Mouse (Mus musculus): Measurements from ENCODE around the gene 1810009A15Rik. TPM values are rescaled to one million over a fixed set of nuclear protein-coding genes. Genes with fewer than 3 reads are reported as not detected.
"Not testable (repeated sequence)": the region's sequence is repeated elsewhere in the genome, so short reads cannot be mapped to it uniquely, and the experiment has no call there.

The 1810009A15Rik gene
- polyA plus RNA-seq, 1 experiment from 2014 or later, result 93.3 TPM

DNA sequence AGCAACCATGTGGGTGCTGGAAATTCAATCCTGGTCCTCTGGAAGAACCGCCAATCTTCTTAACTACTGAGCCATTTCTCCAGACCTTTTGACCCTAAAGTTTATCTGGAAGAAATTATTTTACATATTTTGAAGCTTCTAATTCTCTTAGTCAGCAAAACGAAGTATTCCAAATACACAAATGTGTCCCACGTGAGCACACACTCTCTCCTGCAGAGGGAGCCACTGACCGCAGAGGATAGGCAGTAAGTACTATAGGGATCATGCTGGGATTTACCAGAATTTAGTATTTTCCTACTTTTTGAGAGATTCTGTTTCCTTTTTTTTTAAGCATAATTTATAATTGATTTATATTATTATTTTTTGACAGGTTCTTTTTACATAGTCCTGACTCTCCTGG, 31.0 kb upstream of the 1810009A15Rik start:
- DNase-seq, result peak; percentile 77
- Histone ChIP-seq H3K36me3 (ENCODE audit: insufficient read depth) (no peaks in the 10 kb centered on the region), H3K27ac (ENCODE audit: low read depth) (no peak overlapping the region), H3K9ac (no peak overlapping the region), H3K4me1 (ENCODE audit: insufficient read depth) (no peaks in the 10 kb centered on the region), H3K4me2 (no peak overlapping the region), H3K9me3 (ENCODE audit: low read depth, low read length) (no peaks in the 10 kb centered on the region), H3K27me3 (ENCODE audit: insufficient read depth, low read length) (no peaks in the 10 kb centered on the region), H3K4me3 (ENCODE audit: low read depth, low read length) (no peak overlapping the region)
- no peak for ATAC-seq (ENCODE audit: insufficient read depth)
- WGBS, result 36% methylated on average over 4 of the region's 4 CpGs
- peak; percentile 68 for TF ChIP-seq CTCF (IDR thresholded peaks at IDR 0.05; ENCODE audit: low read depth)

GRCm38 (mm10) chr19:8859018-8859417, 29.6 kb upstream of the 1810009A15Rik start:
- H3K9ac ChIP-seq, result no peak overlapping the region
- no peaks in the 10 kb centered on the region for H3K36me3 ChIP-seq (ENCODE audit: insufficient read depth)
- TF ChIP-seq CTCF (IDR thresholded peaks at IDR 0.05; ENCODE audit: low read depth), result peak; percentile 59; the same call in 1 of the 2 replicates
- WGBS, result 17% methylated on average over 1 of the region's 1 CpGs
- no peak overlapping the region for H3K4me3 ChIP-seq (ENCODE audit: low read depth, low read length)
- no peak overlapping the region for H3K4me2 ChIP-seq
- DNase-seq (peak; percentile 69), ATAC-seq (ENCODE audit: insufficient read depth) (no peak)
- H3K27me3 ChIP-seq (ENCODE audit: insufficient read depth, low read length), result no peaks in the 10 kb centered on the region
- H3K27ac ChIP-seq (ENCODE audit: low read depth), result no peak overlapping the region
- no peaks in the 10 kb centered on the region for H3K9me3 ChIP-seq (ENCODE audit: low read depth, low read length)
- no peaks in the 10 kb centered on the region for H3K4me1 ChIP-seq (ENCODE audit: insufficient read depth)

DNA sequence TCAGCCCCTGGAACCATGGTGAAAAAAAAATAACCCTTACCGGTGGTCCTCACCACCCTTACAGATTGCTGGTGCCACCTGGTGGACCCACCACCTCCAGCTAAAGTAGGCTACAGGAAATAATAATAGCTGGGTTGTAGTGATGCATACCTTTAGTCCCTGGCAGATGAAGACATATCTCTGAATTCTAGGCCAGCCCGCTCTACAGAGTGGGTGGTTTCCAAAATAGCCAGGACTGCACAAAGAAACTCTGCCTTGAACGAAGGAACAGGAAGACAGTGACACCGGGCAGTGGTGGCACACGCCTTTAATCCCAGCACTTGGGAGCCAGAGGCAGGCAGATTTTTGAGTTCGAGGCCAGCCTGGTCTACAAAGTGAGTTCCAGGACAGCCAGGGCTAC, 24.4 kb upstream of the 1810009A15Rik start:
- ATAC-seq (ENCODE audit: insufficient read depth) (no peak), DNase-seq (no peak)
- H3K4me2 ChIP-seq, result no peak overlapping the region
- 82% methylated on average over 6 of the region's 6 CpGs for WGBS
- H3K4me1 ChIP-seq (ENCODE audit: insufficient read depth), result no peaks in the 10 kb centered on the region
- H3K9me3 ChIP-seq (ENCODE audit: low read depth, low read length), result no peaks in the 10 kb centered on the region
- no peaks in the 10 kb centered on the region for H3K36me3 ChIP-seq (ENCODE audit: insufficient read depth)
- no peak for TF ChIP-seq CTCF (IDR thresholded peaks at IDR 0.05; ENCODE audit: low read depth)
- no peaks in the 10 kb centered on the region for H3K27me3 ChIP-seq (ENCODE audit: insufficient read depth, low read length)
- no peak overlapping the region for H3K27ac ChIP-seq (ENCODE audit: low read depth)
- no peak overlapping the region for H3K4me3 ChIP-seq (ENCODE audit: low read depth, low read length)
- H3K9ac ChIP-seq, result no peak overlapping the region

GRCm38 (mm10) chr19:8870381-8870780, 18.3 kb upstream of the 1810009A15Rik start:
- WGBS, result 78% methylated on average over 3 of the region's 3 CpGs
- H3K27ac ChIP-seq (ENCODE audit: low read depth), result not testable (repeated sequence)

DNA sequence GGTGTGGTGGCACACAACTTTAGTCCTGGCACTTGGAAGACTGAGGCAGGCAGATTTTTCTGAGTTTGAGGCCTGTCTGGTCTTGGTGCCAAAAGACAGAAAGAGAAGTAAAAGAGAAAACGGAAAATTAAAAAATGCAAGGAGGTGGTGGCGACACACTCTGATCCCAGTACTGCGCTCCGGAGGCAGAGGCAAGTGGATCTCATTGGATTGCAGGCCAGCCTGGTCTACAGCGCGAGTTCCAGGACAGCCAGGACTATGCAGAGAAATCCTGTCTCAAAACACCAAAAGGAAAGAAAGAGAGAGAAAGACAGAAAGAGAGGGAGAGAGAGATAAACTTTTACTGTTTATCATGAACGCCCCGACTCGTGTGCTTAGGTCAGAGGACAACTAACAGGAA, 17.8 kb upstream of the 1810009A15Rik start:
- ATAC-seq (ENCODE audit: insufficient read depth), result peak; percentile 52; the same call in 1 of the 2 replicates
- 36% methylated on average over 9 of the region's 9 CpGs for WGBS
- H3K4me3 ChIP-seq (ENCODE audit: low read depth, low read length), result peak overlapping the region; percentile 98

More at GRCm38 (mm10) chr19:8870381-8870780, 18.3 kb upstream of the 1810009A15Rik start:
- Histone ChIP-seq H3K9ac (peak overlapping the region; percentile 94; the same call in 1 of the 2 replicates), H3K36me3 (ENCODE audit: insufficient read depth) (peaks cover 21% of the 10 kb centered on the region), H3K4me3 (ENCODE audit: low read depth, low read length) (peak overlapping the region; percentile 98; the same call in 1 of the 2 replicates), H3K4me2 (peak overlapping the region; percentile 93)
- H3K27me3 ChIP-seq (ENCODE audit: insufficient read depth, low read length); H3K9me3 ChIP-seq (ENCODE audit: low read depth, low read length); H3K4me1 ChIP-seq (ENCODE audit: insufficient read depth); ATAC-seq (ENCODE audit: insufficient read depth); DNase-seq: not testable (repeated sequence)

DNA sequence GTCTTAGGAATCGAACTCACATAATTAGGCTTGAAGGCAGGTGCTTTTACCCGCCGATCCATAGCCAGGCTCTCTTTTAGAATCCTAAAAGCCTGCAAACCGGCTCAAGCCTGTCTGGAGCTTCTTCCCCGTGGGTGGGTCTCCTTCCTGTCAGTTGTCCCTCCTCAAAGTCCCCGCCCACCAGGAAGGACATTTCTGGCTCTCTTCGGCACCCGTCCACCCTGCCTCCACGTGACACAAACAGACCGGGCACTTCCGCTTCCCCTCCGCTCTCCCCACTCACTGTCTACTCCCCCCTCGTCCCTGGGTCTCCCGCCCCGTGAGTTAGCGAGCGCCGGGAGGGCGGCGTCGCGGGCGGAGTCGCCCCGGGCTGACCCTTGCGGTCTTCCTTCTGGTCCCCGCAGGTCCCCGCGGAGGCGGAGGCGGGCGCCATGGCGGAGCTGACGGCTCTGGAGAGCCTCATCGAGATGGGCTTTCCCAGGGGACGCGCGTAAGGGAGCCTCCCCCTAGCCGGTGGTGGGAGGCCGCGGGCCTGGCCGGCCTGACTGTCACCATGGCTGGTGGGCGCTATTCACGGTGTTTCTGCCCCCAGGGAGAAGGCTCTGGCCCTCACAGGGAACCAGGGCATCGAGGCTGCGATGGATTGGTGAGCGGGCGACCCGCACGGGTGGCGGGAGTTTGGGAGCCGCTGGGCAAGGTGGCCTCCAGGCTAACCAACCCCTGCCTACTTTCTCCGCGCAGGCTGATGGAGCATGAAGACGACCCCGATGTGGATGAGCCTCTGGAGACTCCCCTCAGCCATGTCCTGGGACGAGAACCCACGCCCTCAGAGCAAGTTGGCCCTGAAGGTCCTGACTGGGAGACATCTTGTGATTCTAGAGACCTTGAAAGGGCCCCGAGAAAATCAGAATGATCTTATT, 17.1 kb upstream of the 1810009A15Rik start, which contains the start of gene Ubxn1:
Ubxn1 (plus strand) TSS at position 230 of the 920 bp plus-strand sequence.
- peak within 1 kb of the TSS; percentile 98 for H3K4me3 ChIP-seq (ENCODE audit: low read depth, low read length)
- TF ChIP-seq CTCF (IDR thresholded peaks at IDR 0.05; ENCODE audit: low read depth), result no peak
- peak within 1 kb of the TSS; percentile 76 for H3K27ac ChIP-seq (ENCODE audit: low read depth)
- peaks cover 33% of the 10 kb centered on the region for H3K36me3 ChIP-seq (ENCODE audit: insufficient read depth)
- H3K4me2 ChIP-seq, result peak within 1 kb of the TSS; percentile 93
- peak; percentile 97 for DNase-seq
- ATAC-seq (ENCODE audit: insufficient read depth), result peak; percentile 98
- H3K9me3 ChIP-seq (ENCODE audit: low read depth, low read length), result no peaks in the 10 kb centered on the region
- peak within 1 kb of the TSS; percentile 94 for H3K9ac ChIP-seq
- H3K27me3 ChIP-seq (ENCODE audit: insufficient read depth, low read length), result no peaks in the 10 kb centered on the region
- peaks cover 6% of the 10 kb centered on the region; the same call in 1 of the 2 replicates for H3K4me1 ChIP-seq (ENCODE audit: insufficient read depth)
- 1% methylated on average over 56 of the region's 59 CpGs for WGBS

More for the DNA sequence above, 17.8 kb upstream of the 1810009A15Rik start:
- peak; percentile 30 for DNase-seq
- Histone ChIP-seq H3K9ac (peak overlapping the region; percentile 94), H3K36me3 (ENCODE audit: insufficient read depth) (peaks cover 26% of the 10 kb centered on the region), H3K4me2 (peak overlapping the region; percentile 93), H3K4me1 (ENCODE audit: insufficient read depth) (peaks cover 6% of the 10 kb centered on the region; the same call in 1 of the 2 replicates), H3K27me3 (ENCODE audit: insufficient read depth, low read length) (no peaks in the 10 kb centered on the region), H3K9me3 (ENCODE audit: low read depth, low read length) (no peaks in the 10 kb centered on the region), H3K27ac (ENCODE audit: low read depth) (peak overlapping the region; percentile 63; the same call in 1 of the 2 replicates)
- no peak for TF ChIP-seq CTCF (IDR thresholded peaks at IDR 0.05; ENCODE audit: low read depth)

GRCm38 (mm10) chr19:8872266-8872840, 16.3 kb upstream of the 1810009A15Rik start:
- 66% methylated on average over 10 of the region's 10 CpGs for WGBS
- H3K4me2 ChIP-seq, result peak overlapping the region; percentile 93
- peak overlapping the region; percentile 98 for H3K4me3 ChIP-seq (ENCODE audit: low read depth, low read length)
- H3K27ac ChIP-seq (ENCODE audit: low read depth), result peak overlapping the region; percentile 76
- no peak for TF ChIP-seq CTCF (IDR thresholded peaks at IDR 0.05; ENCODE audit: low read depth)
- peaks cover 6% of the 10 kb centered on the region; the same call in 1 of the 2 replicates for H3K4me1 ChIP-seq (ENCODE audit: insufficient read depth)
- no peak for DNase-seq
- peak overlapping the region; percentile 94 for H3K9ac ChIP-seq
- H3K36me3 ChIP-seq (ENCODE audit: insufficient read depth), result peaks cover 37% of the 10 kb centered on the region
- H3K27me3 ChIP-seq (ENCODE audit: insufficient read depth, low read length), result no peaks in the 10 kb centered on the region
- no peak for ATAC-seq (ENCODE audit: insufficient read depth)
- no peaks in the 10 kb centered on the region for H3K9me3 ChIP-seq (ENCODE audit: low read depth, low read length)
